Mouse (Mus musculus): Measurements from ENCODE around the gene Bace1.
A peak's percentile ranks its signal among the peaks of the same experiment; 100 is the strongest.

The Bace1 gene

DNA sequence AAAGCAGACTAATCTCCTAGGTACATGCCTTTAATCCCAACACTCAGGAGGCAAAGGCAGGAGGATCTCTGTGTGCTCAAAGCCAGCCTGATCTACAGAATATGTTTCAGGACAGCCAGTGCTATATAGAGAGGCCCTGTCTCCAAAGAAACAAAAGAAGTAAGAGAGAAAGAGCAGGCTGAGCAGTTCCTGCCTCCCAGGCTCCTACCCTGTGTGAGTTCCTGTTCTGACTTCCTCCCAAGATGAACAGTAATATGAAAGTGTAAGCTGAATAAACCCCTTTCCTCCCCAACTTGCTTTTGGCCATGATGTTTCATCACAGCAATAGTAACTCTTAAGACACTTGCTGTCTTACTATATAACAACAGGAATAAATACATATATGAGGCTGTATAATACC lies 55.3 kb downstream of the Bace1 start:
- DNase-seq (ENCODE audit: low read depth, low spot score), result no peak

DNA sequence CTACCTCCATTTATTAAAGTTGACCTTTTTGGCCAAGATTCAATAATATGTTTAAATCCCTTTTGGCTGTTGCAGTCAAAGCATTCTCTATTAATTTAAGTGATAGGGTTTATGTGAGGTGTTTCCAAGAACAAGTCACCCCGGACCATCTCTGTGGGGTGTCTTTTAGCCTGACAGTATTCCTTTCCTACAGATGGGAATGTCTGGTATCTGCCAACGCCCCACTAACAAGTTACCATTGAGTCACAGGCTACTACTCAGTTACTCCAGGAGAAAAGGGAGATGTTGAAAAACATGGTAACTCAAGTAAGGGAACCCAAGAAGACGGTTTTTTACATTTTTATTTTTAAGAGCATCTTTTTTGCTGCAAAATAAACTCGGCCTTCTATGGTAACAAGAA lies 66.8 kb downstream of the Bace1 start:
- no peak for DNase-seq (ENCODE audit: low read depth, low spot score)

- peak; percentile 61 for DNase-seq (ENCODE audit: low read depth, low spot score)
These were observed 67.4 kb downstream of the Bace1 start for GRCm38 (mm10) chr9:45905811-45906237.

- peak; percentile 88 for DNase-seq (ENCODE audit: low read depth, low spot score)
These were observed 68.1 kb downstream of the Bace1 start, which contains the start of the genes Pcsk7 and Rnf214 for GRCm38 (mm10) chr9:45906355-45907077. TSS of gene Pcsk7 (plus strand) at chr9:45906497. TSS of gene Rnf214 (minus strand) at chr9:45906911.

- no peak for DNase-seq (ENCODE audit: low read depth, low spot score)
These were observed 68.7 kb downstream of the Bace1 start for GRCm38 (mm10) chr9:45907078-45907428.

DNA sequence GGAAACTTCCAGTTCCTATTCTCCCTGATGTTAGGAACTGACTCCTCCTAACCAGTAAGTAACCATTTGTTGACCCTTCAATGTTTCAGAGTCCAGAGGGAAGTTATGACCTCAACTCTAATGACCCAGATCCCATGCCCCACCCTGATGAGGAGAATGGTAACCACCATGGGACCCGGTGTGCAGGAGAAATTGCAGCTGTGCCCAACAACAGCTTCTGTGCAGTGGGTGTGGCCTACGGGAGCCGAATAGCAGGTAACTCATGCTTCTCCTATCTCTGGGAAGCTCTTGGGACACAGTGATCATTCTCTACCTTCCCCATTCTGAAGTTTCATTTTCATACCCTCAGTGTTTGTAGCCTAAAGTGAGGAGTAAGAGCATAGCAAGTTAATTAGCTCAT lies 72.6 kb downstream of the Bace1 start:
- no peak for DNase-seq (ENCODE audit: low read depth, low spot score)

- peak; percentile 22 for DNase-seq (ENCODE audit: low read depth, low spot score)
These were observed 73.3 kb downstream of the Bace1 start for GRCm38 (mm10) chr9:45911673-45912072.
